7 mouse cellular contexts compared by ENCODE assay signal in the genomic region with DNA sequence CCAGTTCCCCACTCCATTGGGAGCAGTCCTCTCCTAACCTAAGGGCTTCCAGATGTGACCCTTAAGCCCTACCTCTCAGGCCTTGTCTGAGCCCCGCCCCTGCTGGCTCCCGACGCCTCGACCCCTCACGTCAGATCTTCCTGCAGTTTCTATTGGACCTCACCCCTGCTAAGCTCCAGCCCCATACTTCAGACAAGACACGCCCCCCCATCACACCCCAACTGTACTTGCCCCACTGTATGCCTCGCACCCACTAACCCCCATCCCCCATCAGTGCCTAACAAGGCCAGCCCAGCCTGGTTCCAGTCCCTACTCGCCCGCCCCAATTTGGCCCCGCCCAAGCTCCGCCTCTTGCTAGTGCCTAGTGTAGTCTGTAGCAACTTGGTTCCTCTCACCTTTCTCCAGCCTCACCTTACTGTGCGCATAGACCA. TPM values are rescaled to one million over a fixed set of nuclear protein-coding genes. Genes with fewer than 3 reads are reported as not detected.
DNase-seq lines count a peak whose midpoint lies in the region; ATAC-seq and TF ChIP-seq lines count a peak whose summit lies in the region.

No protein-coding gene starts in this region.

- peaks cover 66% of the 10 kb centered on the region for H3K27me3 ChIP-seq in G1E (ENCODE audit: insufficient read depth, low read length)
- peaks cover 5% of the 10 kb centered on the region; the same call in 1 of the 2 replicates for H3K27me3 ChIP-seq in stomach, embryonic 15.5 days (replicated peaks)

- DNase-seq in G1E (ENCODE audit: low spot score): no peak
- DNase-seq in embryo, embryonic 9.5 days (ENCODE audit: extremely low spot score): peak; percentile 76
- peak; percentile 58 for DNase-seq in heart, postnatal 4 days
- peak; percentile 75 to 79 for DNase-seq in kidney, postnatal 4 days

- 0 out of 2 replicates have a peak overlapping the region, but pooled peaks have one; percentile 22 for H3K9ac ChIP-seq in stomach, embryonic 15.5 days

- no peak for TF ChIP-seq CTCF in G1E (IDR thresholded peaks at IDR 0.05; ENCODE audit: low read depth, low read length)

- H3K27ac ChIP-seq in stomach, embryonic 15.5 days: no peak overlapping the region

- H3K4me2 ChIP-seq in stomach, embryonic 15.5 days: peak overlapping the region; percentile 78

- WGBS in stomach, embryonic 15.5 days: 2% methylated on average over 12 of the region's 12 CpGs

- peak overlapping the region; percentile 3; the same call in 1 of the 2 replicates for H3K4me3 ChIP-seq in G1E (ENCODE audit: low read depth, low read length)
- peak overlapping the region; percentile 32 for H3K4me3 ChIP-seq in stomach, embryonic 15.5 days (replicated peaks)

- ATAC-seq in CD4-positive, CD25-positive, alpha-beta regulatory T cell, adult 4 months: peak; percentile 82
- no peak for ATAC-seq in G1E (ENCODE audit: extremely low read depth, insufficient number of reproducible peaks, low FRiP score, poor library complexity, severe bottlenecking)
- peak; percentile 77 for ATAC-seq in megakaryocyte-erythroid progenitor cell, adult 5-6 weeks (replicated peaks; ENCODE audit: low FRiP score, low TSS enrichment, poor library complexity, severe bottlenecking)
- ATAC-seq in stomach, embryonic 15.5 days (ENCODE audit: insufficient read depth, low FRiP score, low read depth): peak; percentile 85

- no peaks in the 10 kb centered on the region for H3K9me3 ChIP-seq in G1E (replicated peaks)
- H3K9me3 ChIP-seq in stomach, embryonic 15.5 days: no peaks in the 10 kb centered on the region

- no peaks in the 10 kb centered on the region for H3K36me3 ChIP-seq in G1E (replicated peaks)
- H3K36me3 ChIP-seq in stomach, embryonic 15.5 days: no peaks in the 10 kb centered on the region

- peaks cover 39% of the 10 kb centered on the region for H3K4me1 ChIP-seq in G1E (ENCODE audit: insufficient read depth, low read depth, low read length)
- H3K4me1 ChIP-seq in stomach, embryonic 15.5 days: peaks cover 9% of the 10 kb centered on the region

RNA-seq across cellular contexts. Expression of gene Kcnq4, which starts 32.3 kb away (rescaled TPM):
- not detected for polyA plus RNA-seq in CD4-positive, CD25-positive, alpha-beta regulatory T cell, adult 4 months (2017; shearing (Covaris generic))
- total RNA-seq in G1E (2014; fragmentation: Nextera tagmentation): not detected in 2 replicates
- 0.05 and 0.06 TPM in 2 replicates for total RNA-seq in G1E (2017)
- not detected in 2 replicates for polyA plus RNA-seq in G1E (2012)
- total RNA-seq in heart, postnatal 4 days (2021): 1 to 10 TPM; 2.7 to 2.9 TPM
- total RNA-seq in megakaryocyte-erythroid progenitor cell, adult 5-6 weeks (2014; fragmentation: Nextera tagmentation): not detected in 2 replicates
- total RNA-seq in megakaryocyte-erythroid progenitor cell, adult 5-6 weeks (2017): not detected in 2 replicates
- polyA plus RNA-seq in stomach, embryonic 15.5 days (2015; fragmentation: Nextera tagmentation; extraction: Ambion mirVana): 2.6 and 2.9 TPM in 2 replicates

RNA-seq across cellular contexts. Expression of gene Cited4, which starts 49.8 kb away (rescaled TPM):
- polyA plus RNA-seq in CD4-positive, CD25-positive, alpha-beta regulatory T cell, adult 4 months (2017; shearing (Covaris generic)): not detected
- 65.4 and 67.9 TPM in 2 replicates for total RNA-seq in G1E (2014; fragmentation: Nextera tagmentation)
- total RNA-seq in G1E (2017): 82.3 and 128 TPM in 2 replicates
- polyA plus RNA-seq in G1E (2012): 625 and 793 TPM in 2 replicates
- total RNA-seq in heart, postnatal 4 days (2021): 10 to 100 TPM; 78.9 to 84.3 TPM
- total RNA-seq in megakaryocyte-erythroid progenitor cell, adult 5-6 weeks (2014; fragmentation: Nextera tagmentation): 36.4 and 47.4 TPM in 2 replicates
- 7.4 and 30.9 TPM in 2 replicates for total RNA-seq in megakaryocyte-erythroid progenitor cell, adult 5-6 weeks (2017)
- 8.4 and 13.2 TPM in 2 replicates for polyA plus RNA-seq in stomach, embryonic 15.5 days (2015; fragmentation: Nextera tagmentation; extraction: Ambion mirVana)
